Mouse (Mus musculus) lung, postnatal 0 days (tissue): ENCODE data around the gene Gnl3.

Experiments
- CTCF ChIP-seq: IDR thresholded peaks from 2 replicates; pipeline ENCODE4 v1.5.1; 2016; ENCODE audit warnings: antibody characterized with exemption, mild to moderate bottlenecking
- EP300 ChIP-seq: IDR thresholded peaks from 2 replicates; pipeline ENCODE4 v1.6.1; 2016; ENCODE audit warnings: antibody characterized with exemption, mild to moderate bottlenecking, control low read depth

DNA sequence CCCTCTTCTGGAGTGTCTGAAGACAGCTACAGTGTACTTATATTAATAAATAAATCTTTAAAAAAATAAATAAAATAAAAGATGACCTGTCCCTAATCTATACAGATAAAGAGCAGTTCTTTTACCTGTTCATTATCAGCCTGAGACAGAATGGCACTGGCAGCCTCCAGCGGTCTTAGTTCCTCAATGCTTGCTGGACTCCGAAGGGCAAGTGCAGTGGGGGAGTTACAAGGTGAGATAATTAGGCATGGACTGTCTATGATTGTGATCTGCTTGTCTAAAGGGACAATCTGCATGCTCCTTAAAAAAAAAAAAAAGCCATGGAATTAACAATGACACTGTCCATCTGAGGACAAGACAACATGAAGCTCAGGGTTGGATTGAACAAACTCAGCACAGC lies 5.0 kb downstream of the Gnl3 start:
- TF ChIP-seq CTCF, result no peak
- no peak for TF ChIP-seq EP300
